Mouse (Mus musculus) heart, postnatal 0 days (tissue): ENCODE data around the gene Gm8797.

Experiments used
- CTCF ChIP-seq: IDR thresholded peaks from 2 replicates; pipeline ENCODE4 v1.5.1; 2016; ENCODE audit warnings: antibody characterized with exemption, control low read depth, low read depth
- EP300 ChIP-seq: IDR thresholded peaks from 2 replicates; pipeline ENCODE4 v1.6.1; 2016; ENCODE audit warnings: antibody characterized with exemption, low read depth

DNA sequence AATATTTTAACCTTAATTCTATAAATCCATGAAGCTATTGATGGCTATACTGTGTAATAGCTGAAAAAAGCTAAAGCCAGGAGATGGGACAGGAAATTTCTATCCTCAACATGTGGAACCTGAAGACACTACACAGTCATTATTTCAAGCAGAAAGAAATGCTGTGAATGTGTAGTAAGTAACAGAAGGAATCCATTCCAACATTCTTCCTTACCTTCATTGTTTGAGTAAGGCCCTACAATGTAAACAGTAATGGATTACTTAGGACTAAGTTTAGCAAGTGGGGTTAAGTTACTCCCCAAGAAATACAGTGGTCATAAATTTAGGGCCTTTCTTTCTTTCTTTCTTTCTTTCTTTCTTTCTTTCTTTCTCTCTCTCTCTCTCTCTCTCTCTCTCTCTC is 17.7 kb upstream of the Gm8797 start:
- TF ChIP-seq CTCF (no peak), EP300 (no peak)
